Mouse (Mus musculus) megakaryocyte-erythroid progenitor cell, adult 5-6 weeks (primary cell): ENCODE results near the gene Vmn2r78. TPM values are rescaled to one million over a fixed set of nuclear protein-coding genes. Genes with fewer than 3 reads are reported as not detected.
"Not testable (repeated sequence)": the region's sequence is repeated elsewhere in the genome, so short reads cannot be mapped to it uniquely, and the experiment has no call there.

Experiments
- ATAC-seq: replicated peaks from 2 replicates; pipeline ENCODE4 v1.8.0; 2016; ENCODE audit warnings: mild to moderate bottlenecking, inconsistent platforms; ENCODE audit not compliant: severe bottlenecking, poor library complexity, low FRiP score, low TSS enrichment
- total RNA-seq, 2 experiments: library from RNA; stranded (forward) in 1 of 2; stranded (reverse) in 1 of 2; fragments of 200-1000, 215-1000 nt in 1 of 2; fragments of >200 nt in 1 of 2; fragmentation: Nextera tagmentation in 1 of 2; gene quantifications; 2 replicates each; pipeline ENCODE4 v1.2.3; 2014 to 2017

Gene Vmn2r78
- total RNA-seq (2014; fragmentation: Nextera tagmentation), result not detected in 2 replicates
- total RNA-seq (2017), result not detected in 2 replicates

DNA sequence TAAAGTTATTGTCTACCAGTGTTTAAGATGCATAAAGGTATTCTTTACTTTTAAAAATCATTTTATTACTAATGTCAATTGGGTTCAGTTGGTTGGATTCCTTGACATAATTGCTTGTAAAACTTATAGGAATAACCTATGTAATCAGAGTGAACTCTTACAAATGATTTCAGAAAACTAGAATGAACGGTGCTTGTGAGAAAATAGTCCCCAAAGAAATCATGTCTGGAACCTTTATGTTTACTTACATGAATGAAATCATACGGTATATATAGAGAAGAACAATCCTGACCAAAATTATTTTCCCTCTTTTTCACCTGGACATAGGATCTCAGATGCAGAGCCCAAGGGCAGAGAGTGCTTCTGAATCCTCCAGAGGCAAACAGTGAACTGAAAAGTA, at the start of gene Vmn2r78:
Gene Vmn2r78, plus strand, starts transcription at position 301 of the 400 bp plus-strand sequence.
- not testable (repeated sequence) for ATAC-seq

DNA sequence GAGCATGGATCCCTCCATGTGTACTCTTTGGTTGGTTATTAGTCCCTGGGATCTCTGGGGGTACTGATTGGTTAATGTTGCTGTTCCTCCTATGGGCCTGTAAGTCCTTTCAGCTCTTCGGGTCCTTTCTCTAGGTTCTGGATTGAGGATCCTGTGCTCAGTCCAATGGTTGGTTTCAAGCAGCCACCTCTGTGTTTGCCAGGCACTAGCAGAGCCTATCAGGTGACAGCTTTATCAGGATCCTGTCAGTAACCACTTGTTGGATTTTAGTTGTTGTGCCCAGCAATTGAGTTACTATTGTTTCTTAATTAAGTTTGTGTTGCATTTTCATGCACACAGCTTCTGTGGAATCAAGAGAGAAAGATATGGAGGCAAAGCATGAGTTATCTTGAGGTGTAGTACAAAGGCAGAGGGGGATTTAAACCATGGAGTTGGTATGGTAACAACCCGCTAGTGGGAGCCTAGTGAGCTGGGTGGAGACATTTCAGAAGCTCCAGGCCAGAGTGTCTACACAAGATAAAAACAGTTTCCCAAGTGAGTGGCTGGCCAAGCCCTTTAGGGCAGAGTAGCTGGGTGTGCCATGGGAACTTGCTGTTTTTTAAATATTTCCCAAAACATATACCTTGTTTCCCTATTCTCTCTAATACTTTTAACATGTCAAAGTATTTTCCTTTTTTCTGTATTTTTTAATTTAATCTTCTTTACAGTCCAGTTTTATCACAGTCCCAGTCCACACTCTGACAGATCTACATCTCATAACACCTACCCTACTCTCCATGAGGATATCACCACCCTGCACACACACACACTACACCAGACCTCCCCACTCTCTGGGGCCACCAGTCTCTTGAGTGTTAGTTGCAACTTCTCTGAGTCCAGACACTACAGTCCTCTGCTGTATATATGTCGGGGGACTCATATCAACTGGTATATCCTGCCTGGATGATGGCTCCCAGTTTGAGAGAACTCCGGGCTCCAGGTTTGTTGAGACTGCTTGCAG, 25.1 kb upstream of the Vmn2r78 start:
- no peak for ATAC-seq

DNA sequence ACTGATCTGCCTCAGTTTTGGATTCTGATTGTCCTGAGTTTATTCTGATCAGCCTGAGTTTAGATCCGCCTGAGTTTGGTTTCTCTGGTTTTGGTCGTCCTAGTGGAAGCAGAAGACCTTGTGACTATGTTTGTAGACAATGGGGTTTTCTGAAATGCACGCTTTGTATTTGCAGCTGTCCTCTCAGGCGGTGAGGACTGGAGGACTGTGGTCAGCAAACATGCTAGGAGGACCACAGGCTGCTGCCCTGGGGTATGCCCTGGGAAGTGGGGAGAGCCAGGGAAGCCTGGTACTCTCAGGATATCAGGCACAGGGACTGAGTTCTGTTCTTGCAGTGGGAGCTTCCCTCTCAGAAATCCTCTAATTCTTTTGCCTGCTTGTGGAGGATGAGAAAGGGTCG, 22.4 kb downstream of the Vmn2r78 start:
- ATAC-seq, result no peak

DNA sequence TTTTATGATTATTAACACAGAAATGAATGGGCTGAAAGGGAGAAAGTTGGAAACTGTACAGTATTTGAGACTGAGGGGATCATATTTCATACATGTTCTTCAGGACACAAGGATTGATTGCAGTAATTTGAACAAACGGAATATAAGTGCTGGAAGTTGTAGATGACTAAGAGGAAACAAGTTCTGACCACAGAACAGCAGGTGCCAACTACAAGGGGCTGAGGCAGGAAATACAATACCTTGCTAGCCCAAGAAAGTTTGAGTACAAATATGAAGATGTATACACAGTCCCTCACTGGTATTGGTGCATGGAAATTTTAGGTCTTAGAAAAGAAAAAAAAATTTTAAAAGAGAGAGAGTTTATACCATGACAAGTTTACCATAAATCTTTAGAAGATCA, 79.8 kb downstream of the Vmn2r78 start:
- ATAC-seq, result no peak

DNA sequence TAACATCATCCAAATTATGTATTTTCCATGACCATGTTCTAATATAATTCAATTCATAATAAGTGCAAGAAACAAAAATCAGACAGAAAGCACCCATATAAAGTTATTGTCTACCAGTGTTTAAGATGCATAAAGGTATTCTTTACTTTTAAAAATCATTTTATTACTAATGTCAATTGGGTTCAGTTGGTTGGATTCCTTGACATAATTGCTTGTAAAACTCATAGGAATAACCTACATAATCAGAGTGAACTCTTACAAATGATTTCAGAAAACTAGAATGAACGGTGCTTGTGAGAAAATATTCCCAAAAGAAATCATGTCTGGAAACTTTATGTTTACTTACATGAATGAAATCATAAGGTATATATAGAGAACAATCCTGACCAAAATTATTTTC, 80.9 kb downstream of the Vmn2r78 start, which contains the start of gene Vmn2r79:
Gene Vmn2r79, plus strand, starts transcription at position 301 of the 400 bp plus-strand sequence.
- ATAC-seq, result not testable (repeated sequence)

Other genes with a start within 250 kb of the Vmn2r78 start
- gene Olfr292, start 226.8 kb upstream of the Vmn2r78 start, total RNA-seq (2014; fragmentation: Nextera tagmentation), result not detected in 2 replicates
- not detected in 2 replicates for gene Olfr292, start 226.8 kb upstream of the Vmn2r78 start, total RNA-seq (2017)
- not detected in 2 replicates for gene Folh1, start 139.2 kb upstream of the Vmn2r78 start, total RNA-seq (2014; fragmentation: Nextera tagmentation)
- not detected in 2 replicates for gene Folh1, start 139.2 kb upstream of the Vmn2r78 start, total RNA-seq (2017)
- gene Vmn2r77, start 120.1 kb upstream of the Vmn2r78 start, total RNA-seq (2014; fragmentation: Nextera tagmentation), result not detected in 2 replicates
- not detected in 2 replicates for gene Vmn2r77, start 120.1 kb upstream of the Vmn2r78 start, total RNA-seq (2017)
- not detected in 2 replicates for gene Vmn2r79, start 81.0 kb downstream of the Vmn2r78 start, total RNA-seq (2014; fragmentation: Nextera tagmentation)
- not detected in 2 replicates for gene Vmn2r79, start 81.0 kb downstream of the Vmn2r78 start, total RNA-seq (2017)